Mouse (Mus musculus) spleen, adult 2 months (tissue): Measurements from ENCODE around the gene Tmem72. TPM values are rescaled to one million over a fixed set of nuclear protein-coding genes. Genes with fewer than 3 reads are reported as not detected.
A peak's percentile ranks its signal among the peaks of the same experiment; 100 is the strongest.

ENCODE experiments used
- DNase-seq, 2 experiments: peaks; one replicate each; pipeline versions ENCODE4 v3.0.0 to v3.0.0-alpha.2; 2012 to 2021; ENCODE audit warnings: low spot score in 2 of 2, low read depth in 1 of 2
- H3K27ac ChIP-seq: fragments of 200-500 bp; 2 replicates; pipeline ENCODE4 v1.5.1; 2012; ENCODE audit warnings: low read length, inconsistent platforms; ENCODE audit not compliant: insufficient read depth
- H3K27me3 ChIP-seq: fragments of 200-500 bp; 2 replicates; pipeline ENCODE4 v1.6.1; 2012; ENCODE audit warnings: mild to moderate bottlenecking, moderate library complexity, low read length, inconsistent platforms; ENCODE audit not compliant: control insufficient read depth, insufficient read depth
- H3K36me3 ChIP-seq: fragments of 200-500 bp; 2 replicates; pipeline ENCODE4 v1.6.1; 2012; ENCODE audit warnings: mild to moderate bottlenecking, low read length, inconsistent platforms; ENCODE audit not compliant: control insufficient read depth, insufficient read depth
- H3K4me1 ChIP-seq: fragments of 200-500 bp; 2 replicates; pipeline ENCODE4 v1.6.1; 2011; ENCODE audit warnings: inconsistent platforms; ENCODE audit not compliant: control insufficient read depth, insufficient read depth, insufficient read length
- H3K4me3 ChIP-seq: fragments of 200-500 bp; 2 replicates; pipeline ENCODE4 v1.5.1; 2011; ENCODE audit warnings: mild to moderate bottlenecking, inconsistent platforms; ENCODE audit not compliant: insufficient read depth, insufficient read length; ENCODE audit errors: extremely low read depth
- CTCF ChIP-seq: fragments of 200-500 bp; IDR thresholded peaks from 2 replicates; pipeline ENCODE4 v1.5.1; 2011; ENCODE audit warnings: mild to moderate bottlenecking, inconsistent platforms; ENCODE audit not compliant: insufficient read depth, insufficient read length, insufficient replicate concordance; ENCODE audit errors: extremely low read depth
- POLR2A ChIP-seq: fragments of 200-500 bp; IDR thresholded peaks from 2 replicates; pipeline ENCODE4 v1.6.1; 2011; ENCODE audit warnings: low read depth, low read length, inconsistent platforms
- WGBS: fragments of 180-500 bp; shearing (Covaris S2); methylation state at CpG from one replicate; pipeline ENCODE4 v1.1.7; 2018; 5-methylcytosine and 5-hydroxymethylcytosine counted together
- polyA plus RNA-seq: library from polyadenylated mRNA; depleted of rRNA; stranded (reverse); fragments of >200 nt; gene quantifications from 2 replicates; pipeline ENCODE4 v1.2.3, GENCODE M21; 2012

Tmem72 gene
- polyA plus RNA-seq, 1 experiment: 0.01 TPM

DNA sequence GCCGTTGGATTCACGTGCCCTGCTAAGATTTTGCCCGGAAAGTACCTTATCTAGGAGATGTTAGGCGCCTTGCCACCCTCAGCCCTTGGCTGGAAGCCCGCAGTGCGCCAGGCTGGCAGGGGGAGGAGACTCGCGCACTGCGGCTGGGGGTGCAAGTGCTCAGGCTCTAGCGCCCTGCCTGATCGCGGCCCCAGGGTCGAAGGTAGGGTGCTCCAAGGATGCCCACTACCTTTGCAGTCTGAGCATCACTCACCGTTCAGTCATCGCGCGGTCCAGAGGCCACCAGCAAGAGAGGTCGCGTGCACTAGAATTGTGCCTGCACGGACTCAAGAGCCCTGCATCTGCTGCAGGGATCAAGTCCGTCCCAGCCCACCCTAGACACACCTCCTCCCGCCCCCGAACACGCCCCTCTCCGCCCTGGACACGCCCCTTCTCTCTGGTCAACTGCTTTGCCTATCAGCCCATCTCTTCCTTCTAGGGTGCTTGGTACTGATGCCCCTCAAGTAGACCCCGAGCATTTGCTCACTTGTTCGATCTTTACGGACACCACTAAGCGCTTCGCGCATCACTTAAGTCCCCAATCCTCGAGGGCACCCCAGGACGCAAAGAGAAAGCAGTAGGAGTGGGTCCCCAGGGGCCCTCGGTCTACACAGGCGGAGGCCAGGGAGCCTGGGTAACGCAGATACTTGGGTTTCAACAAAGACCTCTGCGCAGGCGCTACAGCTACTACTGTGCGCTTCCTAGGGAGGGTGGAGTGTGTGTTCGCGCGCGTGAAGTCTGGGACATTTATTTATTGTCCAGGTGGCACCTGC, 43.0 kb downstream of the Tmem72 start, which contains the start of gene Rassf4:
Gene Rassf4 (minus strand): TSS at position 482 of the 812 bp plus-strand sequence.
- Histone ChIP-seq H3K36me3 (no peaks in the 10 kb centered on the region), H3K4me1 (peaks cover 37% of the 10 kb centered on the region), H3K27me3 (no peaks in the 10 kb centered on the region), H3K4me3 (peak within 1 kb of the TSS; percentile 74), H3K27ac (peak within 1 kb of the TSS; percentile 90)
- DNase-seq: peak; percentile 77 to 90
- TF ChIP-seq CTCF: no peak
- no peak; the same call in 1 of the 2 replicates for TF ChIP-seq POLR2A
- under 1% methylated on average over 44 of the region's 44 CpGs for WGBS

DNA sequence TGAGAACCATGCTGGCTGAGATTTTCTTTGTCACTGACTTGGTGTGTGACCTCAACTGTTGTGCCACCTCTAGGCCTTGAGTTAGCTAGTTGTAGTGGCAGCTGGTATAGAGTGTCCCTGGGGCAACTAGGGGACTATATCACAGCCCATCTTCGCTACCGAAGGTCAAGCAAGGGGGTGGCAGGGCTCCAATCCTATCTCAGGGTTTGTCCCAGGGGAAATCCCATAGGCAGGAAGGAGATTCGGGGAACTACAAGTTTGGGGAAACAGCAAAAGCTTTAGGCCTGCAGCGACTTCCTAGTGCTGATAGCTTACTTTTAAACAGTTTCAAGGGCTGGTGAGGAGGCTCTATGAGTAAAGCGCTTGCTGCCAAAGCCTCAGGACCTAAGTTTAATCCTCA, 44.4 kb downstream of the Tmem72 start:
- peak overlapping the region; percentile 43 for H3K4me3 ChIP-seq
- 60% methylated on average over 5 of the region's 5 CpGs for WGBS
- DNase-seq: no peak

DNA sequence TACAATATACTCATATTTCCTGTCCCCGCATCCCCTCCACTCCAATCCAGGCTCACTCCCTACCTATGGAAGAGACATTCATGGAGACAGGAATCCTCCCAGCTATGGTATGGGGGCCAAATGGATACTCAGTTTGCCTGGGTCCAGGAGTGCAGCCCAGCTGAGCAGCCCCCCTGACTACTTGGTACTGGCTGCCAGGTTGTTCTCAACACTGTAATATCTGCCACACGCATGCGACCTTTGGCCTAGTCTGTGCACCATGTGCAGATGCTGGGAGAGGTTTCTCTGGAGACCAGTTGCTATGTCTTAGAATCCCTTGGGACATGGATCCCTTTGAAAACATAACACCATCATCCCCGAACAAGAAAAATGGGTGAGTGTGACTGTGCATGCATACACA, 44.9 kb downstream of the Tmem72 start:
- no peak overlapping the region for H3K27ac ChIP-seq
- TF ChIP-seq CTCF: no peak
- TF ChIP-seq POLR2A: no peak
- peaks cover 29% of the 10 kb centered on the region for H3K4me1 ChIP-seq
- WGBS: 84% methylated on average over 4 of the region's 4 CpGs
- no peak overlapping the region for H3K4me3 ChIP-seq
- no peaks in the 10 kb centered on the region for H3K27me3 ChIP-seq
- no peaks in the 10 kb centered on the region for H3K36me3 ChIP-seq
- DNase-seq: no peak

More for the DNA sequence above, 44.4 kb downstream of the Tmem72 start:
- Histone ChIP-seq H3K27me3 (no peaks in the 10 kb centered on the region), H3K36me3 (no peaks in the 10 kb centered on the region), H3K27ac (0 out of 2 replicates have a peak overlapping the region, but pooled peaks have one; percentile 9), H3K4me1 (peaks cover 33% of the 10 kb centered on the region)
- TF ChIP-seq CTCF (no peak), POLR2A (no peak)

DNA sequence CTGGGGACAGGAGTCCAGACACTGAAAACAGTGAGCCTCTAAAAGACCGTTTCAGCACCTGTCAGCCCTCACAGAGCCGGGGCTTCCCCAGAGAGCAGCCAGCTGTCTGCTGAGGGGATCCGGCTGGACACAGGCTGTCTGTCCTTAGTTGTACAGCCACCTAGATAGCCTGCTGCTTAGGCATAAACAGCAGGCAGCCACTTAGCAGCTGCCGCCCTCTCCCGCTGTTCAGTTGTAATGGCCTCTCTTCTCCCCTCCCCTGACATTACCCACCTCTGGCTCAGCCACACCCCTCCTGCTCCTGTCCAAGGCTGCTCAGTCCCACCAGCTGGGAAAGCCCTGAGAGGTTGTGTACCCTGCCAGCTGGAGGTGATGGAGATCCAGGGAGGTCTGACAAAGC, 45.7 kb downstream of the Tmem72 start:
- H3K4me3 ChIP-seq: peak overlapping the region; percentile 9; the same call in 1 of the 2 replicates
- H3K27ac ChIP-seq: no peak overlapping the region
- no peaks in the 10 kb centered on the region for H3K36me3 ChIP-seq
- WGBS: 41% methylated on average over 5 of the region's 5 CpGs
- DNase-seq: no peak
- TF ChIP-seq POLR2A (no peak), CTCF (no peak)
- no peaks in the 10 kb centered on the region for H3K27me3 ChIP-seq
- peaks cover 26% of the 10 kb centered on the region for H3K4me1 ChIP-seq

DNA sequence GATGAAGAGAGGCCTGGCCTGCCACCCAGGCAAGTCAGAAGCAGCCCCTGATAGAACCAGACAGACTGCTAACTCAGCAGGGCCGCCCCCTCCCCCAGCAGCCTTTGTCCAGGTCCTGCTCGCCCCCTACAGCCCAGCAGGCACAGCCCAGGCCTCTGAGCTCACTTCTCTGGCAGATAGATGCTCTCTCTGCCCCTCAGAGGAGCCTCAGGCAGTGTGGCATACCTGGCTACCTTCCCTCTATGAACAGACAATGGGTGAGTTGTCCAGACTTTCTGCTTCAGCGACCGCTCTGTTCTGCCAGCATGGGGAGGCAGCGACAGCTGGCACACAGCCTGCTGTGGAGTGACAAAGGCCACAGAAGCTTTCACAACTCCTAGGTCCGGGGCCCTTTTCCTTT, 46.6 kb downstream of the Tmem72 start:
- Histone ChIP-seq H3K4me1 (peaks cover 24% of the 10 kb centered on the region), H3K27me3 (no peaks in the 10 kb centered on the region), H3K4me3 (no peak overlapping the region), H3K27ac (no peak overlapping the region), H3K36me3 (no peaks in the 10 kb centered on the region)
- no peak for DNase-seq
- WGBS: 68% methylated on average over 6 of the region's 6 CpGs
- TF ChIP-seq CTCF: no peak
- no peak for TF ChIP-seq POLR2A

DNA sequence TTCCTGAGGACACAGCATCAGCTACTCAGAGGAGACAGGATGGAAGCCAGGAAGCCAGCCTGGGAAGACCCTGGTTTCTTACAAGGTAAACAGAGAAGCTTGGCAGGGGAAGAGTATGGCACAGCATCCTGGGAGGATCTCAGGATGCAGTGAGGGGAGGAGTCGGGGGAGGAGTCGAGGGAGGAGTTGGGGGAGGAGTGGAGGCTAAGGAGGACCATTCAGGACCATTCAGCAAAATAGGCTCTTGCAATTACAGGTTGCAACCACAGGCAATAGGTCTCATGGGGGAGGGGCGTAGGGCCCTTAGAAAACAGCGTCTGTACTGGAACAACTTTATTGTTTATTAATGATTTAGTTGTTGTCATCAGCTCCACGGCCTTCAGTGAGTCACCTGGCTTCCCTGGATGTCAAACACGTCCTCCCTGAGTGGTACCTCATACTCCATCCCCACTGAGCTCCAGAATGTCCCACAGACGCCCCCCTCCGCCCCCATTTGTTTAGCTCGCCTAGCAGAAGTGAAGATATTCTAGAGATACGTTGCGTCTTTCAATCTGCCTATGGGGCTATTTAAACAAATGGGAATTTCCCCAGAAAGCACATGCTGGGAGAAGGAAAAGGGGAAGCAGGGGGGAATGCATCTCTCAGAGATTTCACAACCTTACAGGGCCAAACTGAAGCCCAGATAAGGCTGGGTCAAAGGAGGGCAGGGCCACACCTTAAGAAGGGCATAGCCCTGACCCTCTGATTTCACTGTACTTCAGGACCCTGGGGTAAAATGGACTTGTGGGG, 47.8 kb downstream of the Tmem72 start:
- Histone ChIP-seq H3K4me3 (no peak overlapping the region), H3K36me3 (no peaks in the 10 kb centered on the region), H3K27me3 (no peaks in the 10 kb centered on the region), H3K27ac (no peak overlapping the region), H3K4me1 (peaks cover 23% of the 10 kb centered on the region)
- DNase-seq: no peak
- WGBS: 62% methylated on average over 11 of the region's 11 CpGs
- TF ChIP-seq POLR2A: no peak
- no peak for TF ChIP-seq CTCF

DNA sequence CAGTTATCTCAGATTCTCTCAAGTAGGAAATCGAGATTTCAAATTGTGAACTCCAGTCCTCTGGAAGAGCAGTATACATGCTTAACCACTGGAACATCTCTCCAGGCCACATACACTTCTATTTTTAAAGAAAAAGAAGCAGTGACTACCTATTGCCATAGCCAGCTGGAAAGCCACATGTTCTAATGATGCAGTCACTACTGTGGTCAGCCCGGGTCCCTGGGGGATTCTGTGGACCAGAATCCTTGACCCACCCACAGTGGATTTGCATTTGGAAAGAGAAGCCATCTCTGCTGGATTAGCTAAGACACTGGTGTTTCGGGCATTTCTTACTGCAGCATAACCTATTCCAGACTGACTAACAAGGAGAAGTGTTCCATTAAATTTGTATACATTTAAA, 49.3 kb downstream of the Tmem72 start:
- 75% methylated on average over 3 of the region's 3 CpGs for WGBS
- no peak for DNase-seq
- Histone ChIP-seq H3K27me3 (no peaks in the 10 kb centered on the region), H3K27ac (no peak overlapping the region), H3K36me3 (no peaks in the 10 kb centered on the region), H3K4me3 (no peak overlapping the region), H3K4me1 (peaks cover 21% of the 10 kb centered on the region)
- no peak for TF ChIP-seq POLR2A
- TF ChIP-seq CTCF: no peak
